Mouse (Mus musculus) heart, embryonic 14.5 days (tissue): ENCODE results near the gene Smim13. TPM values are rescaled to one million over a fixed set of nuclear protein-coding genes. Genes with fewer than 3 reads are reported as not detected.
A peak's percentile ranks its signal among the peaks of the same experiment; 100 is the strongest.
"Not testable (repeated sequence)": the region's sequence is repeated elsewhere in the genome, so short reads cannot be mapped to it uniquely, and the experiment has no call there.

Experiments used
- ATAC-seq: fragments of 200-750 bp; cut with Nextera tagmentation; 2 replicates; pipeline ENCODE4 v1.8.0; 2017; ENCODE audit warnings: low read depth, moderate TSS enrichment; ENCODE audit not compliant: insufficient number of reproducible peaks, insufficient read depth, low FRiP score
- H3K27ac ChIP-seq, 2 experiments: fragments of 200-500 bp in 1 of 2; fragments of 300-500 bp in 1 of 2; sonication (generic) in 1 of 2; replicated peaks in 1 of 2; 2 replicates each; pipeline ENCODE4 v1.5.1; 2012 to 2014; ENCODE audit warnings: low read depth in 2 of 2, low read length in 2 of 2, control low read depth in 1 of 2, mild to moderate bottlenecking in 1 of 2, mixed read lengths in 1 of 2; ENCODE audit not compliant: control insufficient read depth in 1 of 2, insufficient read depth in 1 of 2
- H3K27me3 ChIP-seq: fragments of 300-500 bp; sonication (generic); 2 replicates; pipeline ENCODE4 v1.6.1; 2014; ENCODE audit warnings: mild to moderate bottlenecking, low read length, control low read depth; ENCODE audit not compliant: control insufficient read depth, insufficient read depth
- H3K36me3 ChIP-seq: fragments of 300-500 bp; sonication (generic); 2 replicates; pipeline ENCODE4 v1.6.1; 2014; ENCODE audit warnings: mild to moderate bottlenecking, control low read depth, low read length, mixed read lengths; ENCODE audit not compliant: control insufficient read depth, insufficient read depth
- H3K4me1 ChIP-seq, 2 experiments: fragments of 200-500 bp in 1 of 2; fragments of 300-500 bp in 1 of 2; sonication (generic) in 1 of 2; 2 replicates each; pipeline ENCODE4 v1.6.1; 2012 to 2014; ENCODE audit warnings: low read length in 2 of 2, control low read depth in 1 of 2, mixed read lengths in 1 of 2; ENCODE audit not compliant: control insufficient read depth in 2 of 2, insufficient read depth in 2 of 2
- H3K4me2 ChIP-seq: fragments of 300-500 bp; sonication (generic); 2 replicates; pipeline ENCODE4 v1.6.1; 2014; ENCODE audit warnings: mild to moderate bottlenecking, low read length
- H3K4me3 ChIP-seq, 2 experiments: fragments of 200-500 bp in 1 of 2; fragments of 300-500 bp in 1 of 2; sonication (generic) in 1 of 2; 2 replicates each; pipeline ENCODE4 v1.5.1; 2012 to 2014; ENCODE audit warnings: low read length in 2 of 2, mild to moderate bottlenecking in 2 of 2, control low read depth in 1 of 2, low read depth in 1 of 2, moderate library complexity in 1 of 2; ENCODE audit not compliant: control insufficient read depth in 1 of 2, insufficient read depth in 1 of 2
- H3K9ac ChIP-seq: fragments of 300-500 bp; sonication (generic); 2 replicates; pipeline ENCODE4 v1.6.1; 2014; ENCODE audit warnings: mild to moderate bottlenecking, low read length
- H3K9me3 ChIP-seq: fragments of 300-500 bp; sonication (generic); 2 replicates; pipeline ENCODE4 v1.6.1; 2016; ENCODE audit warnings: low read length, control low read depth; ENCODE audit not compliant: control insufficient read depth
- WGBS: fragments of 180-500 bp; shearing (Covaris S2); extraction: QIAGEN DNeasy Blood & Tissue Kit; methylation state at CpG from one replicate; pipeline ENCODE4 v1.1.7; 2014; 5-methylcytosine and 5-hydroxymethylcytosine counted together
- polyA plus RNA-seq: library from polyadenylated mRNA; unstranded; fragments of >200 nt; fragmentation: Nextera tagmentation; extraction: Ambion mirVana; gene quantifications from 2 replicates; pipeline ENCODE4 v1.2.1, GENCODE M21; 2014

Gene Smim13
- 8.8 and 10.6 TPM in 2 replicates for polyA plus RNA-seq

DNA sequence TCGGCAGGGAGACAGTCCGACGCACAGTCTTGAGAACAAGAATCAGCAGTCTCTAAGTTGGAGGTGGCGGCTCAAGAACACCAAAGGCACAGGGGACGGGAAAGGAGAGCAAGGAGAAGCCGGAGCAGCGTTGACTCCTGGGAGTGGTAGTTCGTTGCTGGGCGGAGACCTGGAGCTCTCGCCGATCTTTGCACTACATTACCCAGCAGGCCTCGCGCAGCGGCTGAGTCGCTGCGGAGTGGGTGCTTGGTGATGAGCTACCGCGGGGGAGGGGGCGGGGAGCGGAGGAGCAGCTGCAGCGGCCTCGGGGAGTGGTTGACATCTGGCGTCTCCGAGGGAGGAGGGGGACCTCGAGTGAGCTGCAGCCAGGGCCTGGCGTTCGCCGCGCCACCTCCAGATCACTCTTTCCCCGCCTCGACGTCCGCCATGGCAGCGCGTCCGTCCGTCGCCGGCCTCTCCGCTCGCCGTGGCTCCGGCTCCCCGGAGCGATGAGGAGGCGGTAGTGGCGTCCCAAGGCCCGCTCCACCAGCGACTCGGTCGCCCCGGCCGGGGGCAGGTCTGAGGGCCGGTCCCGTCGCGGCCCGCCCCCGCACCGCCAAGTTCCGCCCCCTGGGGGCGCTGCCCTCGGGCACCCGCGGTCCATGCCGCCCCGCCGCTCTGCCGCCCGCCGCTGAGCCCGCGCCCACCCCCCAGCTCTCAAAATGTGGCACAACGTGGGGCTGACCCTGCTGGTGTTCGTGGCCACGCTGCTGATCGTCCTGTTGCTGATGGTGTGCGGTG lies at the start of gene Smim13:
Gene Smim13 (plus strand): TSS at position 307 of the 780 bp plus-strand sequence.
- H3K4me1 ChIP-seq = peaks cover 2 to 11% of the 10 kb centered on the region in 2 experiments; a peak in 3 of 4 replicates
- WGBS = under 1% methylated on average over 53 of the region's 78 CpGs

GRCm38 (mm10) chr13:41200861-41201260 lies 48.8 kb upstream of the Smim13 start:
- 61% methylated on average over 2 of the region's 2 CpGs for WGBS
- no peak overlapping the region for H3K4me2 ChIP-seq
- no peaks in the 10 kb centered on the region for H3K4me1 ChIP-seq
- no peaks in the 10 kb centered on the region for H3K36me3 ChIP-seq
- no peak overlapping the region for H3K4me3 ChIP-seq
- no peak overlapping the region for H3K27ac ChIP-seq
- no peak for ATAC-seq
- no peak overlapping the region for H3K9ac ChIP-seq
- no peaks in the 10 kb centered on the region for H3K9me3 ChIP-seq
- no peaks in the 10 kb centered on the region for H3K27me3 ChIP-seq

More for the DNA sequence above, at the start of gene Smim13:
- ATAC-seq = peak; percentile 95
- H3K27ac ChIP-seq = peak within 1 kb of the TSS; percentile 79 to 85
- H3K27me3 ChIP-seq = no peaks in the 10 kb centered on the region
- H3K9ac ChIP-seq = peak within 1 kb of the TSS; percentile 77
- H3K36me3 ChIP-seq = no peaks in the 10 kb centered on the region
- peak within 1 kb of the TSS; percentile 89 for H3K4me2 ChIP-seq
- peak within 1 kb of the TSS; percentile 73 to 75 for H3K4me3 ChIP-seq
- no peaks in the 10 kb centered on the region for H3K9me3 ChIP-seq

GRCm38 (mm10) chr13:41203289-41203688 lies 46.4 kb upstream of the Smim13 start:
- Histone ChIP-seq H3K9me3 (no peaks in the 10 kb centered on the region), H3K9ac (no peak overlapping the region), H3K27me3 (no peaks in the 10 kb centered on the region), H3K4me3 (no peak overlapping the region), H3K27ac (no peak overlapping the region), H3K36me3 (no peaks in the 10 kb centered on the region), H3K4me1 (no peaks in the 10 kb centered on the region), H3K4me2 (no peak overlapping the region)
- no peak for ATAC-seq
- 69% methylated on average over 7 of the region's 7 CpGs for WGBS

- H3K4me1 ChIP-seq = no peaks in the 10 kb centered on the region
- ATAC-seq = no peak
- H3K9ac ChIP-seq = no peak overlapping the region
- H3K27me3 ChIP-seq = no peaks in the 10 kb centered on the region
- no peaks in the 10 kb centered on the region for H3K36me3 ChIP-seq
- no peaks in the 10 kb centered on the region for H3K9me3 ChIP-seq
- H3K27ac ChIP-seq = no peak overlapping the region
- H3K4me3 ChIP-seq = no peak overlapping the region
- 49% methylated on average over 9 of the region's 9 CpGs for WGBS
- no peak overlapping the region for H3K4me2 ChIP-seq
These were observed 46.0 kb upstream of the Smim13 start for GRCm38 (mm10) chr13:41203691-41204090.

DNA sequence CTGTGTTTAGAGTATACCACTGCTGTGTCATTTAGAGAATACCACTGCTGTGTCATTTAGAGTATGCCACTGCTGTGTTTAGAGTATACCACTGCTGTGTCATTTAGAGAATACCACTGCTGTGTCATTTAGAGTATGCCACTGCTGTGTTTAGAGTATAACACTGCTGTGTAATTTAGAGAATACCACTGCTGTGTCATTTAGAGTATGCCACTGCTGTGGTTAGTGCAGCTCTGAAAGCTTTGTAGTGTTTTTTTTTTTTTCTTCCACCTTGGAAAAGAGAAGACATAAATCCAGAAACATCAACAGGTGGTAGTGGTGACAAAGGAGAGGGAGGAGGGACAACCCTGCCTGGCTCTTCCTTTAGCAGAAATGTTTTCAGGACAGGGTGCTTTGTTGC lies 44.1 kb upstream of the Smim13 start:
- H3K27ac ChIP-seq, H3K27me3 ChIP-seq, H3K36me3 ChIP-seq, ATAC-seq, H3K9ac ChIP-seq, H3K4me2 ChIP-seq, H3K9me3 ChIP-seq, H3K4me1 ChIP-seq, H3K4me3 ChIP-seq: not testable (repeated sequence)

DNA sequence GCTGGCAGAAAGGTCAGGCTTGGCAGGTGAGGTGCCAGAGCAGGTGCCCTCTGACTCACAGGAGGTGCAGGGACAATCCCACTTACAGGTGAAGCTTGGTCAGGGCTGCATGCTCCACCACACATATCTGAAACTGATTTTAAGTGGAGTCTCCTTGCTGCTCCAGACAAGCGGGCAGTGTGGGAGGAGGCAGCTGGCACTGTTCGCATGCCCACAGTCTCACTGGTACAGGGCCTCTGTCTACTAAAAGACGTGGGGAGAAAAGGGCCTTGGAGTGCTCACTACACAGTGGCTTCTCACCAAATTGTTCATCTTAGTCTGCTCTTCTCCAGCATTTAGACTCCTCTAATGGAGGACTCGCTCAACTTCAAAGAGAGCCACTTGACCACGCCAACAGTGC lies 43.4 kb upstream of the Smim13 start:
- H3K9ac ChIP-seq = no peak overlapping the region
- H3K9me3 ChIP-seq = no peaks in the 10 kb centered on the region
- ATAC-seq = no peak
- no peaks in the 10 kb centered on the region for H3K36me3 ChIP-seq
- no peaks in the 10 kb centered on the region for H3K4me1 ChIP-seq
- whole genome bisulfite sequencing = 81% methylated on average over 5 of the region's 5 CpGs
- H3K27me3 ChIP-seq = no peaks in the 10 kb centered on the region
- no peak overlapping the region for H3K27ac ChIP-seq
- no peak overlapping the region for H3K4me2 ChIP-seq
- no peak overlapping the region for H3K4me3 ChIP-seq

GRCm38 (mm10) chr13:41211276-41211675 lies 38.4 kb upstream of the Smim13 start:
- no peak overlapping the region for H3K4me2 ChIP-seq
- no peaks in the 10 kb centered on the region for H3K4me1 ChIP-seq
- H3K9ac ChIP-seq = no peak overlapping the region
- H3K27ac ChIP-seq = no peak overlapping the region
- no peak for ATAC-seq
- no peaks in the 10 kb centered on the region for H3K27me3 ChIP-seq
- H3K9me3 ChIP-seq = no peaks in the 10 kb centered on the region
- no peak overlapping the region for H3K4me3 ChIP-seq
- 61% methylated on average over 4 of the region's 4 CpGs for WGBS
- H3K36me3 ChIP-seq = no peaks in the 10 kb centered on the region
